Mouse (Mus musculus): Measurements from ENCODE around the gene Cnot11.
"Not testable (repeated sequence)": the region's sequence is repeated elsewhere in the genome, so short reads cannot be mapped to it uniquely, and the experiment has no call there.

Cnot11 gene

GRCm38 (mm10) chr1:39579139-39579538 lies 44.3 kb downstream of the Cnot11 start:
- DNase-seq (ENCODE audit: low spot score): no peak

- no peak for DNase-seq (ENCODE audit: low spot score)
These were observed 46.4 kb downstream of the Cnot11 start for GRCm38 (mm10) chr1:39581215-39581614.

GRCm38 (mm10) chr1:39583173-39583572 lies 48.4 kb downstream of the Cnot11 start:
- DNase-seq (ENCODE audit: low spot score): no peak

GRCm38 (mm10) chr1:39585416-39585815 lies 50.6 kb downstream of the Cnot11 start:
- no peak for DNase-seq (ENCODE audit: low spot score)

- DNase-seq (ENCODE audit: low spot score): no peak
These were observed 55.4 kb downstream of the Cnot11 start for GRCm38 (mm10) chr1:39590193-39590592.

GRCm38 (mm10) chr1:39591557-39591956 lies 56.8 kb downstream of the Cnot11 start:
- not testable (repeated sequence) for DNase-seq (ENCODE audit: low spot score)

- DNase-seq (ENCODE audit: low spot score): no peak
These were observed 57.3 kb downstream of the Cnot11 start for GRCm38 (mm10) chr1:39592090-39592489.

- no peak for DNase-seq (ENCODE audit: low spot score)
These were observed 59.0 kb downstream of the Cnot11 start for GRCm38 (mm10) chr1:39593836-39594235.
